Mouse (Mus musculus) R1 (cell line): ENCODE measurements around the gene Gm6034.
"Not testable (repeated sequence)": the region's sequence is repeated elsewhere in the genome, so short reads cannot be mapped to it uniquely, and the experiment has no call there.

Experiments
- DNase-seq: peaks from one replicate; pipeline ENCODE4 v3.0.0-alpha.2; 2018; ENCODE audit warnings: low read depth, low spot score

The Gm6034 gene

DNA sequence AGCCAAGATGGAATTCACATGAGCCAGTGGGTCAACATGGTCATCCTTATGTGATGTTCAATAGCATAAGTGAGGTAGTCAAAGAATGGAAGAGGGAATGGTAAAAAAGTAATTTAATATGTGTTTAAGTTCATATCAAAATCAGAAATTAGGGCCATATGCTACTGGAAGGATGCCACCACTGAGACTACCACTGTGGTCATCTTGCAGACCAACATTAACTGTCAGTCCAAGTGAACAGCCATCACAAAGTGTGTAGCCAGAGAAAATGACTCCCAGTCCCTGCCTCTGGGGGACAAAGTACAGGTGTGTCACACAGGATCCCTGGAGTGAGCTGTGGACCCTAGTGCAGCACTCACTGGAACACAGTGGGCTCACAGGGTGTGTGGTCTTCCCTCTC lies 39.1 kb downstream of the Gm6034 start:
- DNase-seq, result not testable (repeated sequence)

GRCm38 (mm10) chr17:36082519-36083232 lies 39.9 kb downstream of the Gm6034 start:
- DNase-seq, result not testable (repeated sequence)

DNA sequence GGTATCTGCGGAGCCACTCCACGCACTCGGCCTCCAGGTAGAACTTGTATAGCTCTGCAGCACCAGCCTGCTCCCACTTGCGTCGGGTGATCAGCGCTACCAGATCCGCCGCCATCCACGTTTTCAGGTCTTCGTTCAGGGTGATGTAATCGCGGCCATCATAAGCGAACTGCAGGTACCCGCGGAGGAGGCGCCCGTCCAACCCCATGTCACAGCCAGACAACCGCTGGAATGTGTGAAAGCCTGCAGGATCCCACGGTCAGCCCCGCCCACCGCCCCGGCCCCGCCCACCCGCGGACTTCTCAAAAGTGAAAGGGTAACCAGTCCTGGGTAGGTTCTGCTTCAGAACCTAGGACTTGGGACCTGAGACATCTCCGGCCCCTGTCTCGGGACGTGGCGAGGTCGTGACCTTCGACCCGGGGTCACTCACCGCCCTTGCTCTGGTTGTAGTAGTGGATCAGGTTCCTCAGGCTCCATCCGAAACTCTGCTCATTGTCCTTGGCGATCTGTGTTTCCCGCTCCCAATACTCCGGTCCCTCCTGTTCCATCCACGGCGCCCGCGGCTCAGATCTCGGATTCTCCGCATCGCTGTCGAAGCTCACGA lies 40.6 kb downstream of the Gm6034 start:
- DNase-seq, result peak; percentile 94

- peak; percentile 54 for DNase-seq
Measured at GRCm38 (mm10) chr17:36083870-36084451, 41.2 kb downstream of the Gm6034 start.

- not testable (repeated sequence) for DNase-seq
Measured at GRCm38 (mm10) chr17:36085976-36086375, 43.2 kb downstream of the Gm6034 start.

DNA sequence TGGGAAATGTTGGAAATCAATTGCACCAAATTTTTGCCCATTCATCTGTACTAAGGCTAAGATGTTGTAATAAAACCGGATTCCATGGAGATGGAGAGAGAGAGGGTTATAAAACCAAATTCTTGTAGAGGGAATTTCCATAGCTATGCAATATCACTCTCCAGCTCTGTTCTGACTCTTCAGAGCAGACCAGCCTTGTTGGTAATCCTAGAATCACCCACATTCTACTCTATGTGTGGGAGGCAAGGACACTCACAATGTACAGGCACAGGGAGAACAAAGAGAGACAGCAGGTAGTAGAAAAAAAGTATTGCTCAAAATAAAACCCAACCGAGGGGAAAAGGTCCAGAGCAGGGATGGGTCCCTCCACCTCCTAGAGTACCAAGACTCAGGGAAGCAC lies 49.2 kb downstream of the Gm6034 start:
- DNase-seq, result not testable (repeated sequence)

DNA sequence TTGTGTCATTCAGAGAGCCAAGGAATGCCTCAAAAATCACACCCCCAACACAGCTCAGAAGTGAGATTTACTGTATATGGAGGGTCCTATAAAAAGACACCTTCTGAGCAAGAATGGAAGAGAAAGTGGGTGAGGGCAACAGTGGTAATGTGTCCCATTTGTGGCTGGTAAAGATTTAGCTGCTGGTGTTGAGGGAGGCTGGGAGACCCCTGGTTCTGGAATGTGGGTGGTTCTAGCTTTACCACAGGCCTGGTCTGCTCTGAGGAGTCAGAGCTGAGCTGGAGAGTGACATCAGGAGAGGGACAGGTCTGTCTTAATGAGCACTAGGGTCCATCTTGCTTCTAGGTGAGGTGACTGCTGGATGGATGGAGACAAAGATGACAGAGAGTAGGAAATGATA lies 49.8 kb downstream of the Gm6034 start:
- DNase-seq, result not testable (repeated sequence)

GRCm38 (mm10) chr17:36093936-36094335 lies 51.2 kb downstream of the Gm6034 start:
- DNase-seq, result peak; percentile 83

DNA sequence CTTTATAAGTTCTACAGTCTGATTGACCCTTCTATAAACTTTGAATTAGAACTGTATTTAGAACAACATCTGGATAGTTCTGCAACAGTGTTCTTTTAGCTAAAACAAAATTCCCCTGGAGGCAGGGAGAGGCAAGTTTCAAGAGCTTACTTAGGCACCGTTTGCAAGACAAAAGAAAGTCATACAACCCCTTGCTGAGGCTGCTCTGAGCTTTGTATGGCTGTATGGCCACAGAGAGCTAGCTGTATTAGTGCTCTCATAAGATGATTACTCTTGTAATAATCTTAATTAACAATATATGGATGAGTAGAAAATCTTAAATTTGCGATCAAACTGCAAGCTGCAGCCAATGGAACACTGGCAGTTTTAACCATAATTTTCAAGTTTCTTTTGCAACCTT lies 56.8 kb downstream of the Gm6034 start:
- DNase-seq, result peak; percentile 89

DNA sequence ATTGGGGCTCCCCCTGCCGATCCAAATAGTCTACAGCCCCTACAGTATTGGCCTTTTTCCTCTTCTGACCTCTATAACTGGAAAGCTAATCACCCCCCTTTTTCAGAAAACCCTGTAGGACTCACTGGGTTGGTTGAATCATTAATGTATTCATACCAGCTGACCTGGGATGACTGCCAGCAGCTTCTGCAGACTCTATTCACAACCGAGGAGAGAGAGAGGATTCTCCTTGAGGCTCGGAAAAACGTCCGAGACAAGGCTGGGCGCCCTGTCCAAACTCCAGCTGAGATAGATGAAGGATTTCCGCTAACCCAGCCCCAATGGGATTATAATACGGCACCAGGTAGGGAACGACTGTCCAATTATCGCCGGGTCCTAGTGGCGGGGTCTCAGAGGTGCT lies 59.3 kb downstream of the Gm6034 start:
- not testable (repeated sequence) for DNase-seq
